Comparison of ENCODE assay signal across 25 mouse cellular contexts in the genomic region with DNA sequence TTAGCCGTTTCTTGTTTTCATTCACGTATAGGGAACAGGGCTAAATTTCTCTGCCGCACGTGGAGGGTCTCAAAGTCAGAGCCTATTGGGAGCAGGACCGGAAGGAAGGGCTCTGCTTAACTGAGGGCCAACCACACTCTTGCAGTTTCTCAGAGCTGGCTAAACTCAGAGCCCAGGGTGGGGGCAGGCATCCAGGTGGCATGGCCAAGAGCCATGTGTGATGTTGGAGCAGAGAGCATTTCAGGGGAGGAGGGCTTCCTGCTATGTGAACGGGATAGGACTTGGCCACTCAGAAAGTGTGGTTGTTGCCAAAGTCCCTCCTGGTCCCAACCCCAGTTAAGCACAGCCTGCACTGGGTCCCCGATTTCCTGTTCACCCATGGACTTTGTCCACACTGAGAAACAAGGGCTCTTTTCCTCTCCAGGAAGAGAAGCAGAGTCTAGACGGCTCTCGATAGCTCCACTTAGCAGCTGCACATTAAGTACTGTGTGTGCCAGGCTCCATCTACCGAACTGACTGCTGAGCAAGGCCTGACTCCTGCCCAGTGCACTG. TPM values are rescaled to one million over a fixed set of nuclear protein-coding genes. Genes with fewer than 3 reads are reported as not detected.
DNase-seq lines count a peak whose midpoint lies in the region; ATAC-seq and TF ChIP-seq lines count a peak whose summit lies in the region.
"Had no signal": no experiment of that assay in that cellular context is flagged by ENCODE, and none has a peak within 500 bp of the region (broad histone marks: within the 10 kb centered on the region; RNA-seq: fewer than 3 reads in every experiment).

No protein-coding gene starts in this region.

- peaks cover 4% of the 10 kb centered on the region; the same call in 1 of the 2 replicates for H3K4me1 ChIP-seq in midbrain, embryonic 11.5 days (ENCODE audit: control insufficient read depth, insufficient read depth, low read length)
- H3K4me1 ChIP-seq in midbrain, embryonic 16.5 days (ENCODE audit: control insufficient read depth, insufficient read depth, low read length): peaks cover 5% of the 10 kb centered on the region; the same call in 1 of the 2 replicates
- H3K4me1 ChIP-seq in small intestine, adult 2 months (ENCODE audit: control insufficient read depth, insufficient read depth, insufficient read length, low read length): peaks cover 38% of the 10 kb centered on the region
- H3K4me1 ChIP-seq in hindbrain, embryonic 14.5 days (replicated peaks; ENCODE audit: control insufficient read depth, insufficient read depth, low read length): no peaks in the 10 kb centered on the region

- 74% methylated on average over 10 of the region's 10 CpGs for WGBS in midbrain, embryonic 11.5 days
- WGBS in midbrain, embryonic 16.5 days: 68% methylated on average over 10 of the region's 10 CpGs
- 16% methylated on average over 10 of the region's 10 CpGs for WGBS in small intestine, adult 2 months
- WGBS in hindbrain, embryonic 14.5 days: 73% methylated on average over 10 of the region's 10 CpGs

- H3K36me3 ChIP-seq in midbrain, embryonic 11.5 days (ENCODE audit: control insufficient read depth, insufficient read depth, low read length): no peaks in the 10 kb centered on the region
- H3K36me3 ChIP-seq in midbrain, embryonic 16.5 days (ENCODE audit: control insufficient read depth, insufficient read depth, low read length): no peaks in the 10 kb centered on the region
- peaks cover 35% of the 10 kb centered on the region for H3K36me3 ChIP-seq in small intestine, adult 2 months (ENCODE audit: control insufficient read depth, insufficient read depth, low read length)
- H3K36me3 ChIP-seq in hindbrain, embryonic 14.5 days (replicated peaks; ENCODE audit: control insufficient read depth, insufficient read depth): no peaks in the 10 kb centered on the region
- H3K36me3 ChIP-seq: embryonic facial prominence, embryonic 15.5 days; forebrain, embryonic 10.5 days; heart, embryonic 12.5 days; hindbrain, embryonic 10.5 days had no signal

- peak; percentile 73 to 79 for DNase-seq in cerebellum, postnatal 10 days
- no peak for DNase-seq in cerebellum, adult 9-11 months
- peak; percentile 54 for DNase-seq in midbrain, embryonic 11.5 days (ENCODE audit: low spot score, missing footprints)
- no peak for DNase-seq in hindbrain, embryonic 14.5 days (ENCODE audit: low spot score)
- DNase-seq in layer of hippocampus, adult 2 months (ENCODE audit: low spot score in 2 of 2): no peak
- DNase-seq in ovary, postnatal 10 days (ENCODE audit: low spot score): no peak
- DNase-seq: adrenal gland, postnatal 10 days; cerebellum, adult 11 months; cerebellum, adult 8-10 months; cerebellum, postnatal 36 days; gastrocnemius, adult 2 months; gastrocnemius, postnatal 25 days had no signal

- ATAC-seq in midbrain, embryonic 11.5 days (ENCODE audit: low FRiP score): no peak
- ATAC-seq in midbrain, embryonic 16.5 days: no peak
- no peak for ATAC-seq in hindbrain, embryonic 14.5 days (ENCODE audit: low FRiP score)
- ATAC-seq: forebrain, embryonic 14.5 days had no signal

- no peak overlapping the region for H3K4me2 ChIP-seq in midbrain, embryonic 11.5 days
- H3K4me2 ChIP-seq in midbrain, embryonic 16.5 days (ENCODE audit: low read length): no peak overlapping the region
- no peak overlapping the region for H3K4me2 ChIP-seq in hindbrain, embryonic 14.5 days (replicated peaks)
- H3K4me2 ChIP-seq: heart, embryonic 12.5 days had no signal

- no peak overlapping the region for H3K27ac ChIP-seq in midbrain, embryonic 11.5 days (ENCODE audit: low read depth, low read length)
- H3K27ac ChIP-seq in midbrain, embryonic 16.5 days (ENCODE audit: low read length): no peak overlapping the region
- H3K27ac ChIP-seq in small intestine, adult 2 months (ENCODE audit: insufficient read depth, low read depth, low read length): peak overlapping the region; percentile 91
- H3K27ac ChIP-seq in hindbrain, embryonic 14.5 days: no peak overlapping the region
- H3K27ac ChIP-seq in layer of hippocampus, adult 2 months: no peak overlapping the region
- H3K27ac ChIP-seq: embryonic facial prominence, embryonic 15.5 days; forebrain, embryonic 10.5 days; gastrocnemius, adult 2 months; hindbrain, embryonic 10.5 days had no signal

- H3K9me3 ChIP-seq in midbrain, embryonic 11.5 days (ENCODE audit: control insufficient read depth, low read length): no peaks in the 10 kb centered on the region
- no peaks in the 10 kb centered on the region for H3K9me3 ChIP-seq in midbrain, embryonic 16.5 days (replicated peaks; ENCODE audit: control insufficient read depth, low read length, poor library complexity, severe bottlenecking)
- no peaks in the 10 kb centered on the region for H3K9me3 ChIP-seq in hindbrain, embryonic 14.5 days (ENCODE audit: control insufficient read depth, low read length)
- H3K9me3 ChIP-seq: embryonic facial prominence, embryonic 15.5 days; forebrain, embryonic 10.5 days; heart, embryonic 12.5 days; hindbrain, embryonic 10.5 days had no signal

- H3K9ac ChIP-seq in midbrain, embryonic 11.5 days (ENCODE audit: low read length): no peak overlapping the region
- H3K9ac ChIP-seq in midbrain, embryonic 16.5 days (ENCODE audit: low read depth, low read length): no peak overlapping the region
- H3K9ac ChIP-seq in hindbrain, embryonic 14.5 days: no peak overlapping the region
- H3K9ac ChIP-seq: embryonic facial prominence, embryonic 15.5 days; heart, embryonic 12.5 days had no signal

- peaks cover 15% of the 10 kb centered on the region for H3K27me3 ChIP-seq in midbrain, embryonic 11.5 days (ENCODE audit: control insufficient read depth, insufficient read depth, low read length)
- peaks cover 27% of the 10 kb centered on the region for H3K27me3 ChIP-seq in midbrain, embryonic 16.5 days (ENCODE audit: control insufficient read depth, insufficient read depth, low read depth, low read length)
- no peaks in the 10 kb centered on the region for H3K27me3 ChIP-seq in small intestine, adult 2 months (ENCODE audit: control insufficient read depth, insufficient read depth, low read length)
- H3K27me3 ChIP-seq in hindbrain, embryonic 14.5 days (ENCODE audit: control insufficient read depth, insufficient read depth, low read length): peaks cover 32% of the 10 kb centered on the region

- no peak for TF ChIP-seq CTCF in small intestine, adult 2 months (IDR thresholded peaks at IDR 0.05; ENCODE audit: extremely low read depth, insufficient read length, insufficient replicate concordance, low read depth, low read length)
- no peak for TF ChIP-seq CTCF in layer of hippocampus, adult 2 months (conservative IDR thresholded peaks at IDR 0.05)

- TF ChIP-seq POLR2A in small intestine, adult 2 months (IDR thresholded peaks at IDR 0.05; ENCODE audit: low read depth, low read length): peak; percentile 59; the same call in 1 of the 2 replicates

- no peak overlapping the region for H3K4me3 ChIP-seq in midbrain, embryonic 11.5 days (ENCODE audit: low read depth, low read length)
- H3K4me3 ChIP-seq in midbrain, embryonic 16.5 days (ENCODE audit: low read depth, low read length): no peak overlapping the region
- H3K4me3 ChIP-seq in small intestine, adult 2 months (ENCODE audit: low read depth, low read length): peak overlapping the region; percentile 55
- no peak overlapping the region for H3K4me3 ChIP-seq in hindbrain, embryonic 14.5 days (replicated peaks; ENCODE audit: low read length)
- no peak overlapping the region for H3K4me3 ChIP-seq in layer of hippocampus, adult 2 months
- H3K4me3 ChIP-seq: embryonic facial prominence, embryonic 15.5 days; erythroblast, embryonic 14.5 days; forebrain, embryonic 10.5 days; gastrocnemius, adult 2 months; heart, embryonic 12.5 days; hindbrain, embryonic 10.5 days had no signal

RNA-seq across cellular contexts. Expression of gene Tmem54, which starts 2.1 kb away (rescaled TPM):
- 0.20 and 0.43 TPM in 2 replicates for polyA plus RNA-seq in midbrain, embryonic 11.5 days (2014; fragmentation: Nextera tagmentation; extraction: Ambion mirVana)
- polyA plus RNA-seq in midbrain, embryonic 16.5 days (2015; fragmentation: Nextera tagmentation; extraction: Ambion mirVana): not detected in 2 replicates
- polyA plus RNA-seq in small intestine, adult 2 months (2012; rRNA removed): 473 and 851 TPM in 2 replicates
- polyA plus RNA-seq in hindbrain, embryonic 14.5 days (2014; fragmentation: Nextera tagmentation; extraction: Ambion mirVana): 0.33 TPM in 1 of 2 replicates, not detected in the other
- total RNA-seq in layer of hippocampus, adult 2 months (2021): not detected
- total RNA-seq: adrenal gland, postnatal 10 days; gastrocnemius, adult 2 months; gastrocnemius, postnatal 25 days; granulocyte monocyte progenitor cell, adult 5-6 weeks; heart, adult 8-10 months; heart, postnatal 25 days; MEL had no signal
- polyA plus RNA-seq: erythroblast, embryonic 14.5 days; forebrain, embryonic 14.5 days had no signal

RNA-seq across cellular contexts. Expression of gene Hpca, which starts 14.4 kb away (rescaled TPM):
- polyA plus RNA-seq in midbrain, embryonic 11.5 days (2014; fragmentation: Nextera tagmentation; extraction: Ambion mirVana): 2.0 and 2.3 TPM in 2 replicates
- 85.5 and 130 TPM in 2 replicates for polyA plus RNA-seq in midbrain, embryonic 16.5 days (2015; fragmentation: Nextera tagmentation; extraction: Ambion mirVana)
- 0.56 and 0.72 TPM in 2 replicates for polyA plus RNA-seq in small intestine, adult 2 months (2012; rRNA removed)
- 56.2 and 68.7 TPM in 2 replicates for polyA plus RNA-seq in hindbrain, embryonic 14.5 days (2014; fragmentation: Nextera tagmentation; extraction: Ambion mirVana)
- total RNA-seq in layer of hippocampus, adult 2 months (2021): 1,000 to 10,000 TPM; 2,418 to 2,601 TPM
- total RNA-seq: gastrocnemius, adult 2 months; gastrocnemius, postnatal 25 days; granulocyte monocyte progenitor cell, adult 5-6 weeks; heart, postnatal 25 days had no signal
- polyA plus RNA-seq: C2C12; erythroblast, embryonic 14.5 days had no signal

RNA-seq across cellular contexts. Expression of gene Fndc5, which starts 29.4 kb away (rescaled TPM):
- 0.95 and 1.5 TPM in 2 replicates for polyA plus RNA-seq in midbrain, embryonic 11.5 days (2014; fragmentation: Nextera tagmentation; extraction: Ambion mirVana)
- polyA plus RNA-seq in midbrain, embryonic 16.5 days (2015; fragmentation: Nextera tagmentation; extraction: Ambion mirVana): 5.9 and 6.2 TPM in 2 replicates
- polyA plus RNA-seq in small intestine, adult 2 months (2012; rRNA removed): 0.36 and 0.87 TPM in 2 replicates
- polyA plus RNA-seq in hindbrain, embryonic 14.5 days (2014; fragmentation: Nextera tagmentation; extraction: Ambion mirVana): 14.5 and 15.4 TPM in 2 replicates
- total RNA-seq in layer of hippocampus, adult 2 months (2021): 10 to 100 TPM; 77.5 to 78.6 TPM
- total RNA-seq: granulocyte monocyte progenitor cell, adult 5-6 weeks had no signal

RNA-seq across cellular contexts. Expression of gene Rnf19b, which starts 49.4 kb away (rescaled TPM):
- 8.7 and 9.3 TPM in 2 replicates for polyA plus RNA-seq in midbrain, embryonic 11.5 days (2014; fragmentation: Nextera tagmentation; extraction: Ambion mirVana)
- polyA plus RNA-seq in midbrain, embryonic 16.5 days (2015; fragmentation: Nextera tagmentation; extraction: Ambion mirVana): 31.4 and 37.5 TPM in 2 replicates
- polyA plus RNA-seq in small intestine, adult 2 months (2012; rRNA removed): 99.3 and 218 TPM in 2 replicates
- polyA plus RNA-seq in hindbrain, embryonic 14.5 days (2014; fragmentation: Nextera tagmentation; extraction: Ambion mirVana): 35.5 and 41.1 TPM in 2 replicates
- 10 to 100 TPM; 41.0 to 42.4 TPM for total RNA-seq in layer of hippocampus, adult 2 months (2021)

Comparison
In these comparisons a context has a peak if more than half of its experiments do, and no peak if none do; other contexts are left out.
1. DNase-seq: peak in cerebellum, postnatal 10 days (2 of 2) and midbrain, embryonic 11.5 days (single experiment); none in cerebellum, adult 9-11 months (single experiment), hindbrain, embryonic 14.5 days (single experiment), layer of hippocampus, adult 2 months (0 of 2) and ovary, postnatal 10 days (single experiment).
2. RNA of gene Hpca, which starts 14.4 kb away (polyA plus RNA-seq): 85.5 to 130 TPM in midbrain, embryonic 16.5 days and 56.2 to 68.7 TPM in hindbrain, embryonic 14.5 days; 2.0 to 2.3 TPM in midbrain, embryonic 11.5 days and 0.56 to 0.72 TPM in small intestine, adult 2 months; every median in the first group is over 10 times any median in the second.
3. RNA of gene Tmem54, which starts 2.1 kb away (polyA plus RNA-seq): 473 to 851 TPM in small intestine, adult 2 months; 0.20 to 0.43 TPM in midbrain, embryonic 11.5 days, not detected in midbrain, embryonic 16.5 days and 0.33 TPM in hindbrain, embryonic 14.5 days; every median in the first group is over 100 times any median in the second.